Mouse (Mus musculus) midbrain, embryonic 14.5 days (tissue): Measurements from ENCODE around the gene Fam167b. TPM values are rescaled to one million over a fixed set of nuclear protein-coding genes. Genes with fewer than 3 reads are reported as not detected.

ENCODE experiments used
- ATAC-seq: fragments of 200-750 bp; cut with Nextera tagmentation; 2 replicates; pipeline ENCODE4 v1.8.0; 2017; ENCODE audit warnings: moderate number of reproducible peaks, moderate library complexity; ENCODE audit not compliant: low FRiP score, low TSS enrichment
- DNase-seq: peaks from one replicate; pipeline ENCODE4 v3.0.0-alpha.2; 2015
- H3K27ac ChIP-seq: fragments of 300-500 bp; sonication (generic); replicated peaks from 2 replicates; pipeline ENCODE4 v1.5.1; 2014; ENCODE audit warnings: mild to moderate bottlenecking, low read depth, low read length, moderate library complexity
- H3K27me3 ChIP-seq: fragments of 300-500 bp; sonication (generic); 2 replicates; pipeline ENCODE4 v1.6.1; 2014; ENCODE audit warnings: low read length, control low read depth, mixed read lengths; ENCODE audit not compliant: control insufficient read depth, insufficient read depth
- H3K36me3 ChIP-seq: fragments of 300-500 bp; sonication (generic); 2 replicates; pipeline ENCODE4 v1.6.1; 2014; ENCODE audit warnings: low read length, control low read depth; ENCODE audit not compliant: control insufficient read depth, insufficient read depth
- H3K4me1 ChIP-seq: fragments of 300-500 bp; sonication (generic); 2 replicates; pipeline ENCODE4 v1.6.1; 2014; ENCODE audit warnings: mild to moderate bottlenecking, antibody characterized with exemption, low read length, control low read depth; ENCODE audit not compliant: control insufficient read depth, insufficient read depth
- H3K4me2 ChIP-seq: fragments of 300-500 bp; sonication (generic); 2 replicates; pipeline ENCODE4 v1.6.1; 2014; ENCODE audit warnings: mild to moderate bottlenecking, low read length, moderate library complexity
- H3K4me3 ChIP-seq: fragments of 300-500 bp; sonication (generic); replicated peaks from 2 replicates; pipeline ENCODE4 v1.5.1; 2014; ENCODE audit warnings: low read depth, low read length
- H3K9ac ChIP-seq: fragments of 300-500 bp; sonication (generic); replicated peaks from 2 replicates; pipeline ENCODE4 v1.6.1; 2014; ENCODE audit warnings: mild to moderate bottlenecking, low read length, moderate library complexity
- H3K9me3 ChIP-seq: fragments of 300-500 bp; sonication (generic); 2 replicates; pipeline ENCODE4 v1.6.1; 2016; ENCODE audit warnings: low read length, control low read depth, mixed read lengths; ENCODE audit not compliant: control insufficient read depth
- WGBS: fragments of 180-500 bp; shearing (Covaris S2); extraction: QIAGEN DNeasy Blood & Tissue Kit; methylation state at CpG from one replicate; pipeline ENCODE4 v1.1.7; 2014; 5-methylcytosine and 5-hydroxymethylcytosine counted together
- polyA plus RNA-seq: library from polyadenylated mRNA; unstranded; fragments of >200 nt; fragmentation: Nextera tagmentation; extraction: Ambion mirVana; gene quantifications from 2 replicates; pipeline ENCODE4 v1.2.1, GENCODE M21; 2014

The Fam167b gene
- polyA plus RNA-seq, 1 experiment from 2014 or later: 0.24 TPM

DNA sequence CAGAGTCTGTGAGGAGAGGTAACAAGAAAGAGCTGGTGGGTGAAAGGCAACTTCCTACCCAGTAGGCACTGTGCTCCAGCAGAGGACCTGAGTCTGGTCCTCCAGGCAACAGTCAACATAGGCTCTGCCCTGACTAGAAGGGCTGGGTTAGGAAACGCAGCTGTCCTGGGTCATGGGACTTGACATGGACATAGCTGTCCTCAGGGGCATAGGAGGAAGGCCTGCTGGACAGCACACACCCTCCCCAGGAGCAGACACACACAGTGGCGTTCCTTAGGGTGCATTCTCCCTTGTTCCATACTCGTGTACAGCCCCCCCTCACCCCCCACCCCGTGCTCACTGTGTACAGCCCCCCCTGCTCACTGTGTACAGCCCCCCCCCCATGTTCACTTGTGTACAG lies 32.1 kb upstream of the Fam167b start:
- no peak for ATAC-seq
- 80% methylated on average over 4 of the region's 4 CpGs for WGBS
- no peak for DNase-seq
- H3K27ac ChIP-seq: no peak overlapping the region
- no peak overlapping the region for H3K9ac ChIP-seq
- no peaks in the 10 kb centered on the region for H3K27me3 ChIP-seq
- H3K4me1 ChIP-seq: no peaks in the 10 kb centered on the region
- H3K9me3 ChIP-seq: no peaks in the 10 kb centered on the region
- H3K4me3 ChIP-seq: no peak overlapping the region
- H3K4me2 ChIP-seq: no peak overlapping the region
- H3K36me3 ChIP-seq: peaks cover 35% of the 10 kb centered on the region

DNA sequence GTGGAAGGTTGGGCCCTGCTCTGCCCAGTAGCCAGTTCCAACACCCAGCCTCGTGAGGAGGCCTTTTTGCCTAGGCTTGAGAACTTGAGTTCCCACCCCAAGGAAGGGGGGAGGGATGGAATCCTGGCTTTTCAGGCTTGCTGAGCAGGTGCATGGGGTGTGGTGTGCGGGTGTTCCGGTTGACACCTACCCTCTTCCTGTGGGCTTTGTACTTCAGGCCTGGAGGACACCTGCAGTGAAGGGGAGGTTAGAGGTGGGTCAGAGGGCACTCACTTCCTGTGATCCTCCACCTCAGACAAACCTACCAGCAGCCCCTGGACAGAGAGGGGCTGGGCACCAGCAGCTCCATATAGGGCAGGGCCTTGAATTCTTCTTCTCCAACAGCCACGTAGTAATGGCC lies 31.7 kb upstream of the Fam167b start:
- Histone ChIP-seq H3K9ac (no peak overlapping the region), H3K27ac (no peak overlapping the region), H3K9me3 (no peaks in the 10 kb centered on the region), H3K4me1 (no peaks in the 10 kb centered on the region), H3K27me3 (no peaks in the 10 kb centered on the region), H3K4me3 (no peak overlapping the region), H3K4me2 (no peak overlapping the region), H3K36me3 (peaks cover 38% of the 10 kb centered on the region)
- ATAC-seq (no peak), DNase-seq (no peak)
- 87% methylated on average over 4 of the region's 4 CpGs for WGBS

DNA sequence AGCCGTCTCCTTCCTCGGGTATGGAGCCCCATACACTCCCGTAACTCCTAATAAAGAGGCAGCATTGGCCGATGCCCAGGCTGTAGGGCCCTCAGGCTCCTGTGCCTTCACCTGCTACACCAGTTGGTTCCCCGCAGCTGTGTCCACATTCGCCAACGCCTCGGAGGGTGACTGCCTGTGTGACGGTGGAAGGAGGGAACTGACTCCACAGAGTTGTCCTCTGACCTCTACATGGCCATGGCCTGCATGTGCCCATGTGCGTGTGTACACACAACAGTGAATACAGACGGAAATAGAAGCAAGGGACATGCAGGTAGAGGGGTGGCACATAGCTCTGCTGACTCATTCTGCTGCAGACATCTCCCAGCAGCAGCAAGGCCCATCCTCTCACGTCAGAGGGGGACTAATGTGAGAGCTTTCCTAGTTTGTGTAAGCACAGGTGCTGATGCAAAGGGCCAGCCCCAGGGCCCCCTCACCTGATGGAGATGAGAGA lies 30.8 kb upstream of the Fam167b start:
- Histone ChIP-seq H3K4me2 (no peak overlapping the region), H3K36me3 (peaks cover 45% of the 10 kb centered on the region), H3K4me1 (no peaks in the 10 kb centered on the region), H3K27ac (no peak overlapping the region), H3K9ac (no peak overlapping the region), H3K4me3 (no peak overlapping the region), H3K9me3 (no peaks in the 10 kb centered on the region), H3K27me3 (no peaks in the 10 kb centered on the region)
- ATAC-seq (no peak; the same call in 1 of the 2 replicates), DNase-seq (no peak)
- WGBS: 84% methylated on average over 12 of the region's 12 CpGs

DNA sequence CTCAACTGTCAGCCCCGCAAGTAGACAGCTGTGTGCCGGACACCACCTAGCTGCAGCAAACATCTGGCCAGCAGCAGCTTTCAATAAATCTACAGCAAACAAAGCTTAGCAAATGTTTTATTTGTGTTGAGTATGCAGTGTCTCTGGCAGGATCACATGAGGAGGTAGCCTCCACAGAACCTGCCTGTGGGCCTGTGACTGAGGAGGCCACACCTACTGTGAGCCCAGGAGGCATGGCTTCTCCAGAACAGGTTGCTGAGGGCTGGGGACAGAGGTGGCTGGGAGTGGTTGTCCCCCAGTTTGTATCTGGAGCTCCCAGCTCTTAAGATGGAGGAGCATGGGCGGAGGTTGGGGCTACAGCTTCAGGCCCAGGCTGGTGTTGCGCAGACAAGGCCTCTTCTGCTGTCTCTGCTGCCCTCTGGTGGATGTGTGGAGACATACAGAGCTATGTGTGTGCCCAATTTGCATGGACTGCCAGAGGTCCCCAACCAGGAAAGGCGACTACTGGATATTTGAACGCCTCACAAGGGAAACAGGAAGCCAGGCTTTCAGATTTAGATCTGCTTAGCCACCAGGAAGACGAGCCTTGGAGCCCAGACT lies 30.2 kb upstream of the Fam167b start:
- no peaks in the 10 kb centered on the region for H3K27me3 ChIP-seq
- WGBS: 34% methylated on average over 7 of the region's 7 CpGs
- H3K9ac ChIP-seq: no peak overlapping the region
- H3K36me3 ChIP-seq: peaks cover 52% of the 10 kb centered on the region
- no peaks in the 10 kb centered on the region for H3K4me1 ChIP-seq
- DNase-seq (peak; percentile 93), ATAC-seq (peak; percentile 81; the same call in 1 of the 2 replicates)
- no peak overlapping the region for H3K4me3 ChIP-seq
- no peak overlapping the region for H3K4me2 ChIP-seq
- H3K27ac ChIP-seq: peak overlapping the region; percentile 67
- H3K9me3 ChIP-seq: no peaks in the 10 kb centered on the region

DNA sequence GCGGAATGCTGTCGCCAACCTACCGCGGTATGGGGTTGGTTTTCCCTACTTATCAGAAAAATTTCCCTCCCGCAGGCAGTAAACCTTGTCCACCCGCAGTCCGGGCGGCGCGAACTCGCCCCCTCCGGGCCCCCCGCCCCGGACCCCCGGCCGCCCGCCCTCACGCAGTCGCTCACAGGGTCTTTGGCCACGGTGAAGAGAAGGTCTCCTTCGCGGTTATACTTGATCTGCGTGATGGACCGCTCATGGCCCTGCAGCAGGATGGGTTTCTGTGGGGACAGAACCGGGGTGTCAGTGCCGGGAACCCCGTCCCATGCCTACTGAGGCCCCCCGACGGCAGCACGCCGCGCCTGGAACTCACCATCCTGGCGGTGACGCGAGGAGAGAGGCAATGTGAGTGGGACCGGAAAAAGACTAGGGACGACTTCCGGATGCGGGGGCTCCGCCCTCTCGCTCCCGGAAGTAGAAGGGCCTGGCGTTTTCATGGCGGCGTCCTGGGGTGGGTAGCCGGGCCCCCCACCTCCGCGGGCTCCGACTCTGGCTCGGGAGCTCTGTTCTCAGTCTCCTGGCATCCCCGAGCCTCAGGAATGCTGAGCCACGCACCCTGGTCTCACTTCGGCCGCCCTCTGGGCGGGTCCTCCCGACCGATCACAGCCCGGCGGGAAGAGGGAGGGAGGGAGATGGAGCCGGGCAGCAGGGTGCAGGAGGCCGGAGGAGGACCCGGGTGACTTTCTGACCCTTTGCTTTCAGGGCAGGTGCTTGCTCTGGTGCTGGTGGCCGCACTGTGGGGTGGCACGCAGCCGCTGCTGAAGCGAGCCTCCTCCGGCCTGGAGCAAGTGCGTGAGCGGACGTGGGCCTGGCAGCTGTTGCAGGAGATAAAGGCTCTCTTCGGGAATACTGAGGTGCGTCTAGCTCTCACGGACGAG lies 22.1 kb upstream of the Fam167b start, which contains the start of the genes Eif3i and Tmem234:
Gene Eif3i, minus strand, starts transcription at position 416 of the 926 bp plus-strand sequence.
Gene Tmem234, plus strand, starts transcription at position 436 of the 926 bp plus-strand sequence.
- Histone ChIP-seq H3K4me1 (peaks cover 15% of the 10 kb centered on the region), H3K27ac (peak within 1 kb of the TSS; percentile 79), H3K27me3 (no peaks in the 10 kb centered on the region), H3K9me3 (no peaks in the 10 kb centered on the region), H3K36me3 (peaks cover 50% of the 10 kb centered on the region), H3K4me2 (peak within 1 kb of the TSS; percentile 88), H3K9ac (peak within 1 kb of the TSS; percentile 91), H3K4me3 (peak within 1 kb of the TSS; percentile 98)
- WGBS: under 1% methylated on average over 73 of the region's 74 CpGs
- ATAC-seq (peak; percentile 84), DNase-seq (peak; percentile 91)

DNA sequence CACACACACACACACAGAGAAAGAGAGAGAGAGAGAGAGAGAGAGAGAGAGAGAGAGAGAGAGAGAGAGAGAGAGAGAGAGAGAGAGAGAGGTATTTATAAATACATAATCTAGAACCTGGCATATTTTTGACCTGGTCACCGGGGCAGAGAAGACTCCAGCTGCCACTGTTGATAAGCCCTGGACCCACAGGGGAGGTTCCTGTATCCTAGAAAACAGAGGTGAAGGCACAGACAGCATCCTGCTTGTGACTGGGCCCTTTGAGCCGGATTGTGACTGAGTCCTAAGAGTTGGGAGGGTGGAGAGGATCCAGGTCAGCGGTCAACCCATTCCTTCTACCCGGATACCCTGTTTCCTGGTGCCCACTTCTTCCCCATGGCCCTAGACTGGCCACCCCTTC lies 10.5 kb upstream of the Fam167b start:
- H3K4me2 ChIP-seq: no peak overlapping the region
- peaks cover 7% of the 10 kb centered on the region; the same call in 1 of the 2 replicates for H3K4me1 ChIP-seq
- no peak for ATAC-seq
- WGBS: 84% methylated on average over 4 of the region's 4 CpGs
- no peak for DNase-seq
- H3K9ac ChIP-seq: no peak overlapping the region
- H3K9me3 ChIP-seq: no peaks in the 10 kb centered on the region
- no peak overlapping the region for H3K4me3 ChIP-seq
- no peak overlapping the region for H3K27ac ChIP-seq
- no peaks in the 10 kb centered on the region for H3K27me3 ChIP-seq
- H3K36me3 ChIP-seq: peaks cover 38% of the 10 kb centered on the region

DNA sequence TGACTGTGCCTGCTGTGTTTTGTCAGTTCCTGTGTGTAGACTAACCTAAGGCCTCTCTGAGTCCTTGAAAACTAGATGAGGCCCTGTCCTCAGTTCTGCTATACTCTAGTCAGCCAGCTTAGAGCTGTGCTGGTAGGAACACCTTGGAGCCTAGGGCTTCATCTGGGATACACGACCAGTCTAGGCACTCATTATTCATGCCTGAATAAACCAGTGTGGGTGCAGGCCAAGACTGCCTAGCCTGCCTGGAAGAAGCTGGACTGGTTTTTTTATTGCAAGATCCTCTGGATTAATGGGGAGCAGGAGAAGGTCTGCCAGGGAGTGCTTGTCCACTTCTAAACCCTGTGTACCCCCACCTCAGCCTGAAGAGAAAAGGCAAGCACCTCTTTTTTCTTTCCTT lies 8.6 kb upstream of the Fam167b start:
- no peaks in the 10 kb centered on the region for H3K9me3 ChIP-seq
- H3K9ac ChIP-seq: no peak overlapping the region
- peaks cover 19% of the 10 kb centered on the region for H3K36me3 ChIP-seq
- no peak for DNase-seq
- H3K4me1 ChIP-seq: peaks cover 7% of the 10 kb centered on the region; the same call in 1 of the 2 replicates
- H3K4me2 ChIP-seq: no peak overlapping the region
- no peak overlapping the region for H3K27ac ChIP-seq
- WGBS: 31% methylated on average over 1 of the region's 1 CpGs
- ATAC-seq: no peak
- no peaks in the 10 kb centered on the region for H3K27me3 ChIP-seq
- H3K4me3 ChIP-seq: no peak overlapping the region

DNA sequence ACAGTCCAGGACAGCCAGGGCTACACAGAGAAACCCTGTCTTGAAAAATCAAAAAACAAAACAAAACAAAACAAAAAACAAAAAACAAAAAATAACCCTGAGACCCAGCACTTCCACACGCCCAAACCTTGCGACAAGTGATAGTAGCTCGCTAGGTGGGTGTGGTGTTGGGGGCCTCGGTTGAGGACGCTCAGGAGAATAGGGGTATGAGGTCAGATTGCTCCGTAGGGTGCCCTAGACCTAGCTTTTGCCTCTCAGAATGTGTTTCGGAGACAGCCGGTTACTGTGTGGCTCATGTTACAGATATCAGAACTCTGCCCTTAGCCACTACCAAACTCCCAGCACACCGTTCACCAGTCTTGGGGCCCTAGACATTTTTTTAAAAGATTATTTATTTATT lies 7.4 kb upstream of the Fam167b start:
- Histone ChIP-seq H3K9ac (no peak overlapping the region), H3K4me2 (no peak overlapping the region), H3K27ac (no peak overlapping the region), H3K36me3 (peaks cover 7% of the 10 kb centered on the region), H3K4me1 (peaks cover 7% of the 10 kb centered on the region; the same call in 1 of the 2 replicates), H3K27me3 (no peaks in the 10 kb centered on the region), H3K9me3 (no peaks in the 10 kb centered on the region), H3K4me3 (no peak overlapping the region)
- ATAC-seq (no peak), DNase-seq (no peak)
- WGBS: 82% methylated on average over 9 of the region's 9 CpGs
